ENCODE assay signal across 17 mouse cellular contexts in the genomic region with DNA sequence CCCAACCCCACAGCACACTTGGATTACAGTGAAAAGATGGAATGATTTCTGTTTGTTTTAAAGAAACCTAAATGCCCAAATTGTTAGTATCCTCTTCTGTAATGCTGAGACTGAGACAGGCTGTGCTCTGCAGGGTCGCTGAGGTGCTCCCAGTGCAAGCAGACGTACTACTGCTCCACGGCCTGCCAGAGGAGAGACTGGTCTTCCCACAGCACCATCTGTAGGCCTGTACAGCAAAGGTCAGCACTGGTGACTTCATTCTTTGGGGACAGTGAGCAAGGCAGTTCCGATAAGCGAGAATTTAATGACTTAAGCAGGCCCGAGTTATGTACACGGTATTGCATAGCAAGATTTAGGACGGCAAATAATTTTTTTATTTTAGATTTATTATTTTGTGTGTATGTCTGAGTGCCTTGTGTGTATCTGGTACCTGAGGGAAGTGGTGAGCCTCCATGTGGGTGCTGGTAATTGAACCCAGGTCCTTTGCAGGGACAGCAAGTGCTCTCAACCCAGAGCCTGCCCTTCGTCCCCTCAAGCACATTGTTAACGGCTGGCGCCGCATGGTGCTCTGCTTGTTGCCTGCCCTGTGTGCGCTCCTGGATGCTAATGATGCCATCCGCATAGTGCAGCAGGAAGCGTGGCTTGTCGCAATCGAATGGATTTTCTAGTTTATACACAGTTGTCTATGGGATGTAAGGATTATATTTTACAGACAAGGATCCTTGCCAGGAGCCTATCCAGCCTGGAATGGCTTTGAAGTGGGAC. TPM values are rescaled to one million over a fixed set of nuclear protein-coding genes. Genes with fewer than 3 reads are reported as not detected.
A peak's percentile ranks its signal among the peaks of the same experiment; 100 is the strongest.
DNase-seq lines count a peak whose midpoint lies in the region; ATAC-seq and TF ChIP-seq lines count a peak whose summit lies in the region.
"Had no signal": no experiment of that assay in that cellular context is flagged by ENCODE, and none has a peak within 500 bp of the region (broad histone marks: within the 10 kb centered on the region; RNA-seq: fewer than 3 reads in every experiment).

No protein-coding gene starts in this region.

- peak; percentile 9; the same call in 1 of the 2 replicates for TF ChIP-seq CTCF in forebrain, postnatal 0 days (IDR thresholded peaks at IDR 0.05; ENCODE audit: low read depth)
- TF ChIP-seq CTCF in layer of hippocampus, adult 2 months (conservative IDR thresholded peaks at IDR 0.05), result 0 out of 2 replicates have a peak, but pooled peaks have one; percentile 8

- no peak overlapping the region for H3K9ac ChIP-seq in forebrain, postnatal 0 days
- no peak overlapping the region for H3K9ac ChIP-seq in forebrain, embryonic 14.5 days (ENCODE audit: low read length)
- no peak overlapping the region for H3K9ac ChIP-seq in embryonic facial prominence, embryonic 12.5 days
- no peak overlapping the region; the same call in 1 of the 2 replicates for H3K9ac ChIP-seq in limb, embryonic 13.5 days
- H3K9ac ChIP-seq: neural tube, embryonic 12.5 days had no signal

- H3K4me3 ChIP-seq in forebrain, postnatal 0 days (ENCODE audit: low read depth, low read length), result no peak overlapping the region
- H3K4me3 ChIP-seq in forebrain, embryonic 14.5 days (ENCODE audit: low read depth, low read length), result no peak overlapping the region
- no peak overlapping the region for H3K4me3 ChIP-seq in layer of hippocampus, adult 2 months
- no peak overlapping the region for H3K4me3 ChIP-seq in embryonic facial prominence, embryonic 12.5 days
- H3K4me3 ChIP-seq in limb, embryonic 13.5 days, result no peak overlapping the region
- H3K4me3 ChIP-seq: neural tube, embryonic 12.5 days had no signal

- H3K4me2 ChIP-seq in forebrain, postnatal 0 days (ENCODE audit: low read depth), result no peak overlapping the region
- H3K4me2 ChIP-seq in forebrain, embryonic 14.5 days (ENCODE audit: low read length), result no peak overlapping the region
- no peak overlapping the region; the same call in 1 of the 2 replicates for H3K4me2 ChIP-seq in embryonic facial prominence, embryonic 12.5 days (replicated peaks)
- H3K4me2 ChIP-seq in limb, embryonic 13.5 days (replicated peaks), result peak overlapping the region; percentile 37
- H3K4me2 ChIP-seq: neural tube, embryonic 12.5 days had no signal

- no peak; the same call in 1 of the 2 replicates for ATAC-seq in forebrain, postnatal 0 days
- no peak for ATAC-seq in forebrain, embryonic 14.5 days
- no peak for ATAC-seq in embryonic facial prominence, embryonic 12.5 days (ENCODE audit: insufficient number of reproducible peaks, insufficient read depth, low FRiP score, low TSS enrichment)
- no peak; the same call in 1 of the 2 replicates for ATAC-seq in limb, embryonic 13.5 days (ENCODE audit: low FRiP score, low read depth)
- no peak for ATAC-seq in CD4-positive, CD25-positive, alpha-beta regulatory T cell, adult 4 months
- ATAC-seq: activated CD4-positive, CD25-positive, alpha-beta regulatory T cell, adult 4 months; inflammation-experienced regulatory T-cells, adult 6 months had no signal

- H3K27me3 ChIP-seq in forebrain, postnatal 0 days (ENCODE audit: insufficient read depth, low read length), result no peaks in the 10 kb centered on the region
- no peaks in the 10 kb centered on the region for H3K27me3 ChIP-seq in forebrain, embryonic 14.5 days (replicated peaks; ENCODE audit: control insufficient read depth, insufficient read depth, low read length)
- no peaks in the 10 kb centered on the region for H3K27me3 ChIP-seq in embryonic facial prominence, embryonic 12.5 days
- 0 out of 2 replicates have a peak, but pooled peaks cover 3% of the 10 kb centered on the region for H3K27me3 ChIP-seq in limb, embryonic 13.5 days
- H3K27me3 ChIP-seq: neural tube, embryonic 12.5 days had no signal

- H3K36me3 ChIP-seq in forebrain, postnatal 0 days (ENCODE audit: insufficient read depth), result no peaks in the 10 kb centered on the region
- no peaks in the 10 kb centered on the region for H3K36me3 ChIP-seq in forebrain, embryonic 14.5 days (ENCODE audit: control insufficient read depth, insufficient read depth, low read length)
- H3K36me3 ChIP-seq in embryonic facial prominence, embryonic 12.5 days, result no peaks in the 10 kb centered on the region
- no peaks in the 10 kb centered on the region for H3K36me3 ChIP-seq in limb, embryonic 13.5 days
- H3K36me3 ChIP-seq: G1E; neural tube, embryonic 12.5 days had no signal

- 62% methylated on average over 17 of the region's 17 CpGs for WGBS in forebrain, postnatal 0 days
- WGBS in forebrain, embryonic 14.5 days, result 60% methylated on average over 17 of the region's 17 CpGs
- WGBS in embryonic facial prominence, embryonic 12.5 days, result 69% methylated on average over 17 of the region's 17 CpGs
- WGBS in limb, embryonic 13.5 days, result 31% methylated on average over 17 of the region's 17 CpGs

- no peaks in the 10 kb centered on the region for H3K4me1 ChIP-seq in forebrain, postnatal 0 days (ENCODE audit: insufficient read depth)
- H3K4me1 ChIP-seq in forebrain, embryonic 14.5 days (ENCODE audit: control insufficient read depth, insufficient read depth, low read length), result no peaks in the 10 kb centered on the region
- H3K4me1 ChIP-seq in embryonic facial prominence, embryonic 12.5 days, result peaks cover 8% of the 10 kb centered on the region; the same call in 1 of the 2 replicates
- H3K4me1 ChIP-seq in limb, embryonic 13.5 days, result peaks cover 26% of the 10 kb centered on the region

- DNase-seq in forebrain, postnatal 0 days, result no peak
- no peak for DNase-seq in forebrain, embryonic 14.5 days (ENCODE audit: low spot score)
- no peak for DNase-seq in layer of hippocampus, adult 2 months (ENCODE audit: low spot score in 2 of 2)
- DNase-seq in layer of hippocampus, adult 9-10 months (ENCODE audit: low spot score), result no peak
- DNase-seq in cerebellum, adult 11-12 months, result no peak
- DNase-seq: cerebellum, adult 9-10 months; kidney, postnatal 25 days; lung, postnatal 36 days; midbrain, embryonic 14.5 days had no signal

- no peak overlapping the region for H3K27ac ChIP-seq in forebrain, postnatal 0 days (ENCODE audit: low read depth, low read length)
- no peak overlapping the region for H3K27ac ChIP-seq in forebrain, embryonic 14.5 days (ENCODE audit: low read depth, low read length)
- H3K27ac ChIP-seq in layer of hippocampus, adult 2 months, result no peak overlapping the region
- peak overlapping the region; percentile 47; the same call in 1 of the 2 replicates for H3K27ac ChIP-seq in embryonic facial prominence, embryonic 12.5 days
- H3K27ac ChIP-seq in limb, embryonic 13.5 days, result no peak overlapping the region; the same call in 1 of the 2 replicates
- H3K27ac ChIP-seq: neural tube, embryonic 12.5 days had no signal

- no peaks in the 10 kb centered on the region for H3K9me3 ChIP-seq in forebrain, postnatal 0 days (ENCODE audit: low read length)
- no peaks in the 10 kb centered on the region for H3K9me3 ChIP-seq in forebrain, embryonic 14.5 days (replicated peaks; ENCODE audit: control insufficient read depth, low read length)
- no peaks in the 10 kb centered on the region for H3K9me3 ChIP-seq in embryonic facial prominence, embryonic 12.5 days
- H3K9me3 ChIP-seq in limb, embryonic 13.5 days, result no peaks in the 10 kb centered on the region
- H3K9me3 ChIP-seq: G1E; neural tube, embryonic 12.5 days had no signal

RNA-seq across cellular contexts. Expression of a gene that starts 13.1 kb away (rescaled TPM):
- 0.69 and 1.7 TPM in 2 replicates for total RNA-seq in forebrain, postnatal 0 days (2014; rRNA removed)
- 0.50 and 0.77 TPM in 2 replicates for polyA plus RNA-seq in forebrain, postnatal 0 days (2015; fragmentation: Nextera tagmentation; extraction: Ambion mirVana)
- 0.39 and 0.70 TPM in 2 replicates for polyA plus RNA-seq in forebrain, embryonic 14.5 days (2014; fragmentation: Nextera tagmentation; extraction: Ambion mirVana)
- total RNA-seq in layer of hippocampus, adult 2 months (2021), result under 1 TPM; 0.56 to 0.59 TPM
- polyA plus RNA-seq in embryonic facial prominence, embryonic 12.5 days (2016; fragmentation: Nextera tagmentation; extraction: Ambion mirVana), result 1.6 and 2.0 TPM in 2 replicates
- polyA plus RNA-seq in limb, embryonic 13.5 days (2015; fragmentation: Nextera tagmentation; extraction: Ambion mirVana), result 2.1 and 2.2 TPM in 2 replicates
- not detected for polyA plus RNA-seq in CD4-positive, CD25-positive, alpha-beta regulatory T cell, adult 4 months (2017; shearing (Covaris generic))
- total RNA-seq: liver, adult 2 months had no signal
- polyA plus RNA-seq: activated CD4-positive, CD25-positive, alpha-beta regulatory T cell, adult 4 months; G1E; inflammation-experienced regulatory T-cells, adult 6 months; liver, adult 2 months had no signal

RNA-seq across cellular contexts. Expression of a gene that starts 17.1 kb away (rescaled TPM):
- 20.9 and 21.2 TPM in 2 replicates for total RNA-seq in forebrain, postnatal 0 days (2014; rRNA removed)
- 15.7 and 20.2 TPM in 2 replicates for polyA plus RNA-seq in forebrain, postnatal 0 days (2015; fragmentation: Nextera tagmentation; extraction: Ambion mirVana)
- polyA plus RNA-seq in forebrain, embryonic 14.5 days (2014; fragmentation: Nextera tagmentation; extraction: Ambion mirVana), result 21.2 and 28.9 TPM in 2 replicates
- 10 to 100 TPM; 49.5 to 51.5 TPM for total RNA-seq in layer of hippocampus, adult 2 months (2021)
- polyA plus RNA-seq in embryonic facial prominence, embryonic 12.5 days (2016; fragmentation: Nextera tagmentation; extraction: Ambion mirVana), result 23.9 TPM in 2 replicates
- 24.6 and 26.9 TPM in 2 replicates for polyA plus RNA-seq in limb, embryonic 13.5 days (2015; fragmentation: Nextera tagmentation; extraction: Ambion mirVana)
- polyA plus RNA-seq in CD4-positive, CD25-positive, alpha-beta regulatory T cell, adult 4 months (2017; shearing (Covaris generic)), result 10 to 100 TPM; 11.1 to 13.1 TPM

RNA-seq across cellular contexts. Expression of a gene that starts 34.9 kb away (rescaled TPM):
- 0.62 and 1.1 TPM in 2 replicates for total RNA-seq in forebrain, postnatal 0 days (2014; rRNA removed)
- 0.31 and 0.33 TPM in 2 replicates for polyA plus RNA-seq in forebrain, postnatal 0 days (2015; fragmentation: Nextera tagmentation; extraction: Ambion mirVana)
- polyA plus RNA-seq in forebrain, embryonic 14.5 days (2014; fragmentation: Nextera tagmentation; extraction: Ambion mirVana), result 0.22 and 0.28 TPM in 2 replicates
- total RNA-seq in layer of hippocampus, adult 2 months (2021), result not detected
- 6.1 and 6.7 TPM in 2 replicates for polyA plus RNA-seq in embryonic facial prominence, embryonic 12.5 days (2016; fragmentation: Nextera tagmentation; extraction: Ambion mirVana)
- 4.5 and 4.8 TPM in 2 replicates for polyA plus RNA-seq in limb, embryonic 13.5 days (2015; fragmentation: Nextera tagmentation; extraction: Ambion mirVana)
- polyA plus RNA-seq in CD4-positive, CD25-positive, alpha-beta regulatory T cell, adult 4 months (2017; shearing (Covaris generic)), result not detected
- total RNA-seq: G1E; liver, adult 2 months had no signal
- polyA plus RNA-seq: activated CD4-positive, CD25-positive, alpha-beta regulatory T cell, adult 4 months; G1E; inflammation-experienced regulatory T-cells, adult 6 months; liver, adult 2 months had no signal
